Mouse (Mus musculus): ENCODE data around the gene Cyth3. TPM values are rescaled to one million over a fixed set of nuclear protein-coding genes. Genes with fewer than 3 reads are reported as not detected.

Cyth3 gene
- polyA plus RNA-seq, 1 experiment from 2014 or later, result 39.9 TPM

GRCm38 (mm10) chr5:143679654-143680053, 57.4 kb downstream of the Cyth3 start:
- no peaks in the 10 kb centered on the region for H3K27me3 ChIP-seq (ENCODE audit: control insufficient read depth, insufficient read depth, low read length)
- no peak overlapping the region for H3K27ac ChIP-seq
- DNase-seq (ENCODE audit: low spot score) (no peak), ATAC-seq (ENCODE audit: low FRiP score) (no peak)
- H3K4me1 ChIP-seq (replicated peaks; ENCODE audit: control insufficient read depth, insufficient read depth, low read length), result no peaks in the 10 kb centered on the region
- H3K4me3 ChIP-seq (replicated peaks; ENCODE audit: low read length), result no peak overlapping the region
- WGBS, result 81% methylated on average over 6 of the region's 6 CpGs
- no peak overlapping the region for H3K9ac ChIP-seq
- no peaks in the 10 kb centered on the region for H3K36me3 ChIP-seq (replicated peaks; ENCODE audit: control insufficient read depth, insufficient read depth)
- H3K4me2 ChIP-seq (replicated peaks), result no peak overlapping the region
- H3K9me3 ChIP-seq (ENCODE audit: control insufficient read depth, low read length), result no peaks in the 10 kb centered on the region

- H3K4me3 ChIP-seq (replicated peaks; ENCODE audit: low read length), result no peak overlapping the region
- H3K9ac ChIP-seq, result no peak overlapping the region
- no peaks in the 10 kb centered on the region for H3K27me3 ChIP-seq (ENCODE audit: control insufficient read depth, insufficient read depth, low read length)
- DNase-seq (ENCODE audit: low spot score) (no peak), ATAC-seq (ENCODE audit: low FRiP score) (no peak)
- H3K9me3 ChIP-seq (ENCODE audit: control insufficient read depth, low read length), result no peaks in the 10 kb centered on the region
- no peaks in the 10 kb centered on the region for H3K4me1 ChIP-seq (replicated peaks; ENCODE audit: control insufficient read depth, insufficient read depth, low read length)
- peaks cover 19% of the 10 kb centered on the region for H3K36me3 ChIP-seq (replicated peaks; ENCODE audit: control insufficient read depth, insufficient read depth)
- WGBS, result 63% methylated on average over 6 of the region's 6 CpGs
- H3K27ac ChIP-seq, result no peak overlapping the region
- no peak overlapping the region for H3K4me2 ChIP-seq (replicated peaks)
Measured at GRCm38 (mm10) chr5:143683696-143684095, 61.4 kb downstream of the Cyth3 start.

- WGBS, result 80% methylated on average over 8 of the region's 8 CpGs
- DNase-seq (ENCODE audit: low spot score) (no peak), ATAC-seq (ENCODE audit: low FRiP score) (no peak)
- no peaks in the 10 kb centered on the region for H3K4me1 ChIP-seq (replicated peaks; ENCODE audit: control insufficient read depth, insufficient read depth, low read length)
- H3K27me3 ChIP-seq (ENCODE audit: control insufficient read depth, insufficient read depth, low read length), result no peaks in the 10 kb centered on the region
- H3K4me2 ChIP-seq (replicated peaks), result no peak overlapping the region
- no peak overlapping the region for H3K9ac ChIP-seq
- no peak overlapping the region for H3K4me3 ChIP-seq (replicated peaks; ENCODE audit: low read length)
- peaks cover 19% of the 10 kb centered on the region for H3K36me3 ChIP-seq (replicated peaks; ENCODE audit: control insufficient read depth, insufficient read depth)
- no peaks in the 10 kb centered on the region for H3K9me3 ChIP-seq (ENCODE audit: control insufficient read depth, low read length)
- H3K27ac ChIP-seq, result no peak overlapping the region
Measured at GRCm38 (mm10) chr5:143684911-143685390, 62.7 kb downstream of the Cyth3 start.

DNA sequence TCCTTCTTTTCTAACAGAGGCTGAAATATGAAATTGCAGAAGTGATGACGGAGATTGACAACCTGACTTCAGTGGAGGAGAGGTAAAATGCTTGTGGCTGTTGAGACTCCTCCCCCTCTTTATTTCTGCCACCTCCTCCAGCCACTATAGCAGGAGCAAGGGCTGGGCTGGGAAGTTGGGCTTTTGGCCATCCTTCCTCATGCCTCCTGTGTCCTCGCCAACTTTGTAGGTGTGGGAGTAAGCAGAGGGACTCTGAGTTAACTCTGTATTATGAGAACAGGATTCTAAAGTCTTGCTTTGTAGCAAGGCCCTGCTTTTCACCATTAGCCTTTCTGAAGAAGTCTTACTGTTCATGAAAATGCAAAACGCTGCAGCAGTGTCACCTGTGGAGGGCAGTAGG, 64.2 kb downstream of the Cyth3 start:
- Histone ChIP-seq H3K4me2 (replicated peaks) (no peak overlapping the region), H3K27me3 (ENCODE audit: control insufficient read depth, insufficient read depth, low read length) (no peaks in the 10 kb centered on the region), H3K9ac (no peak overlapping the region), H3K36me3 (replicated peaks; ENCODE audit: control insufficient read depth, insufficient read depth) (peaks cover 19% of the 10 kb centered on the region), H3K4me1 (replicated peaks; ENCODE audit: control insufficient read depth, insufficient read depth, low read length) (no peaks in the 10 kb centered on the region), H3K4me3 (replicated peaks; ENCODE audit: low read length) (no peak overlapping the region), H3K9me3 (ENCODE audit: control insufficient read depth, low read length) (no peaks in the 10 kb centered on the region), H3K27ac (no peak overlapping the region)
- 93% methylated on average over 3 of the region's 3 CpGs for WGBS
- ATAC-seq (ENCODE audit: low FRiP score) (no peak), DNase-seq (ENCODE audit: low spot score) (no peak)

GRCm38 (mm10) chr5:143687589-143687988, 65.3 kb downstream of the Cyth3 start:
- Histone ChIP-seq H3K36me3 (replicated peaks; ENCODE audit: control insufficient read depth, insufficient read depth) (peaks cover 22% of the 10 kb centered on the region), H3K27me3 (ENCODE audit: control insufficient read depth, insufficient read depth, low read length) (no peaks in the 10 kb centered on the region), H3K4me2 (replicated peaks) (no peak overlapping the region), H3K27ac (no peak overlapping the region), H3K4me3 (replicated peaks; ENCODE audit: low read length) (no peak overlapping the region), H3K9ac (no peak overlapping the region), H3K9me3 (ENCODE audit: control insufficient read depth, low read length) (no peaks in the 10 kb centered on the region), H3K4me1 (replicated peaks; ENCODE audit: control insufficient read depth, insufficient read depth, low read length) (no peaks in the 10 kb centered on the region)
- ATAC-seq (ENCODE audit: low FRiP score) (no peak), DNase-seq (ENCODE audit: low spot score) (no peak)
- 98% methylated on average over 3 of the region's 3 CpGs for WGBS

DNA sequence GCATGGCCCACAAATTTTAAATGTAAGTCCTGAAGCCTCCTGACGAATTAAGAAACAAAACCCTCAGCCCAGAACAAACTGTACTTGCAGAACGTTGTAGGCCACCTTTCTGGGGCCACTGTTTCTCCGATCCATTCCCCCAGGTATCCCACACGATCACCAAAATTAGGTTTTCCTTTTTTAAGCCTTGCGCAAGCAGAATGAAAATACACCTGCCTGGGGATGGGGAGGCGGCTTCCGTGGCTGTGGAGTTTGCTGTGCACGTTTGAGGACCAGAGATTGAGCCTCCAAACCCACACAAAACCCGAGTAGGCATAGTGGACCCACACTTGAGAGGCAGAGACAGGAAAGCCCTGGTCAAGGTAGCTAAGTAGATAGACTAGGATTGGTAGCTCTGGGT, 68.1 kb downstream of the Cyth3 start:
- H3K9ac ChIP-seq, result no peak overlapping the region
- DNase-seq (ENCODE audit: low spot score), result no peak
- 92% methylated on average over 9 of the region's 9 CpGs for whole genome bisulfite sequencing
- H3K27me3 ChIP-seq (ENCODE audit: control insufficient read depth, insufficient read depth, low read length), result no peaks in the 10 kb centered on the region
- H3K4me2 ChIP-seq (replicated peaks), result no peak overlapping the region
- H3K4me1 ChIP-seq (replicated peaks; ENCODE audit: control insufficient read depth, insufficient read depth, low read length), result no peaks in the 10 kb centered on the region
- H3K4me3 ChIP-seq (replicated peaks; ENCODE audit: low read length), result no peak overlapping the region
- peaks cover 34% of the 10 kb centered on the region for H3K36me3 ChIP-seq (replicated peaks; ENCODE audit: control insufficient read depth, insufficient read depth)
- ATAC-seq (ENCODE audit: low FRiP score), result no peak
- no peak overlapping the region for H3K27ac ChIP-seq
- H3K9me3 ChIP-seq (ENCODE audit: control insufficient read depth, low read length), result no peaks in the 10 kb centered on the region

DNA sequence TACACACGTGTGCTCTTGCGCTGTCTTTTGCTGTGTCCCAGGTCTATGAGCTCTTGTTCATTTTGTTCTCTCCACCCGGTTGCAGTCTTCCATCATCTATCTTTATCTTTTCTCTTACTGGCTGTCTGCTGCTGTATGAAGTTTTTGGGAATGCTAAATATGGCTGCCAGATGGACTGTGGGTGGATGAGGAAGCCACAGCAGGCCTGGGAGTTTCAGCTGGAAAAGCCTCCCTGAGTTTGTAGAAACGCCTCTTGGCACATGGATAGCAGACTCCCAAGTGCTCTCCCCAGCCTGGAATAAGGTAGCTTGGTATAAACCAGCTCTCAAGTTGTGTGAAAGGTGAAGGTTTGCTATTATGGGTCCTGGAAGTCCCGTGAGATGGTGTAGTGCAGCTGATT, 68.7 kb downstream of the Cyth3 start:
- 91% methylated on average over 5 of the region's 5 CpGs for WGBS
- Histone ChIP-seq H3K4me2 (replicated peaks) (no peak overlapping the region), H3K27me3 (ENCODE audit: control insufficient read depth, insufficient read depth, low read length) (no peaks in the 10 kb centered on the region), H3K4me3 (replicated peaks; ENCODE audit: low read length) (no peak overlapping the region), H3K4me1 (replicated peaks; ENCODE audit: control insufficient read depth, insufficient read depth, low read length) (no peaks in the 10 kb centered on the region), H3K9ac (no peak overlapping the region), H3K9me3 (ENCODE audit: control insufficient read depth, low read length) (no peaks in the 10 kb centered on the region), H3K36me3 (replicated peaks; ENCODE audit: control insufficient read depth, insufficient read depth) (peaks cover 39% of the 10 kb centered on the region), H3K27ac (no peak overlapping the region)
- DNase-seq (ENCODE audit: low spot score) (no peak), ATAC-seq (ENCODE audit: low FRiP score) (no peak)

DNA sequence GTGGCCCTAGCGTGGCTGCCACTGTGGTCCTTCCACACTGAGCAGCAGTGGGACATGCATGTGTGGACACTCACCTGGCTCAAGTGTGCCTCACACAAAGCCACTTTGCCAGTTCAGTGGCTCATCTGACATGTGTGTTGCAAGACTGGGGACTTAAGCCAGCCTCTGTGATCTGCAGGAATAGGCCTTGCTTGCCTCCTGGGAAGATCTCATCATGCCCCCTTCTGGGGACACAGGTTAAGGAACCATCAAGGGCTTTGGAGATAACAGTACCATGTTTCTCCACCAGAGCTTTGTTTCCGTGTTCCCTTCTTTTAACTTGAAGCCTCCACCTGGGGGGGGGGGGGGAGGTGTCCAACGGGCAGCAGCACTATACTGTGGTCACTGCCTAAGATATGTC, 74.1 kb downstream of the Cyth3 start:
- Histone ChIP-seq H3K36me3 (replicated peaks; ENCODE audit: control insufficient read depth, insufficient read depth) (peaks cover 42% of the 10 kb centered on the region), H3K27me3 (ENCODE audit: control insufficient read depth, insufficient read depth, low read length) (no peaks in the 10 kb centered on the region), H3K4me2 (replicated peaks) (no peak overlapping the region), H3K4me1 (replicated peaks; ENCODE audit: control insufficient read depth, insufficient read depth, low read length) (no peaks in the 10 kb centered on the region), H3K9ac (no peak overlapping the region), H3K4me3 (replicated peaks; ENCODE audit: low read length) (no peak overlapping the region), H3K9me3 (ENCODE audit: control insufficient read depth, low read length) (no peaks in the 10 kb centered on the region), H3K27ac (no peak overlapping the region)
- DNase-seq (ENCODE audit: low spot score), result no peak
- ATAC-seq (ENCODE audit: low FRiP score), result no peak
- WGBS, result 63% methylated on average over 3 of the region's 3 CpGs

- no peak overlapping the region for H3K4me2 ChIP-seq (replicated peaks)
- no peaks in the 10 kb centered on the region for H3K4me1 ChIP-seq (replicated peaks; ENCODE audit: control insufficient read depth, insufficient read depth, low read length)
- H3K27ac ChIP-seq, result no peak overlapping the region
- no peak for ATAC-seq (ENCODE audit: low FRiP score)
- H3K4me3 ChIP-seq (replicated peaks; ENCODE audit: low read length), result no peak overlapping the region
- H3K36me3 ChIP-seq (replicated peaks; ENCODE audit: control insufficient read depth, insufficient read depth), result peaks cover 51% of the 10 kb centered on the region
- H3K9ac ChIP-seq, result no peak overlapping the region
- no peaks in the 10 kb centered on the region for H3K9me3 ChIP-seq (ENCODE audit: control insufficient read depth, low read length)
- 92% methylated on average over 4 of the region's 4 CpGs for WGBS
- no peaks in the 10 kb centered on the region for H3K27me3 ChIP-seq (ENCODE audit: control insufficient read depth, insufficient read depth, low read length)
- no peak for DNase-seq (ENCODE audit: low spot score)
Measured at GRCm38 (mm10) chr5:143698454-143698853, 76.2 kb downstream of the Cyth3 start.

- Histone ChIP-seq H3K36me3 (replicated peaks; ENCODE audit: control insufficient read depth, insufficient read depth) (peaks cover 60% of the 10 kb centered on the region), H3K9ac (no peak overlapping the region)
- WGBS, result 91% methylated on average over 5 of the region's 5 CpGs
Measured at GRCm38 (mm10) chr5:143700247-143700646, 78.0 kb downstream of the Cyth3 start.

More at GRCm38 (mm10) chr5:143700247-143700646, 78.0 kb downstream of the Cyth3 start:
- Histone ChIP-seq H3K4me3 (replicated peaks; ENCODE audit: low read length) (no peak overlapping the region), H3K4me1 (replicated peaks; ENCODE audit: control insufficient read depth, insufficient read depth, low read length) (no peaks in the 10 kb centered on the region), H3K9me3 (ENCODE audit: control insufficient read depth, low read length) (no peaks in the 10 kb centered on the region), H3K4me2 (replicated peaks) (no peak overlapping the region), H3K27ac (no peak overlapping the region), H3K27me3 (ENCODE audit: control insufficient read depth, insufficient read depth, low read length) (no peaks in the 10 kb centered on the region)
- no peak for DNase-seq (ENCODE audit: low spot score)
- ATAC-seq (ENCODE audit: low FRiP score), result no peak

Data from hindbrain, embryonic 14.5 days (tissue).